Mouse (Mus musculus) lung, adult 2 months (tissue): ENCODE data around the gene Lrmda.

ENCODE experiments used
- CTCF ChIP-seq: fragments of 200-500 bp; IDR thresholded peaks from 2 replicates; pipeline ENCODE4 v1.5.1; 2011; ENCODE audit warnings: mild to moderate bottlenecking, low read length, control low read depth; ENCODE audit not compliant: insufficient read depth
- POLR2A ChIP-seq: fragments of 200-500 bp; IDR thresholded peaks from 2 replicates; pipeline ENCODE4 v1.6.1; 2011; ENCODE audit warnings: low read depth, mild to moderate bottlenecking, control low read depth, low read length, borderline replicate concordance; ENCODE audit errors: extremely low read depth

GRCm38 (mm10) chr14:23084797-23085196 lies 1065.3 kb downstream of the Lrmda start:
- TF ChIP-seq POLR2A (no peak), CTCF (no peak)
